Mouse (Mus musculus) WW6 (cell line): ENCODE results near the gene Fan1.

Source experiments
- DNase-seq: peaks from one replicate; pipeline ENCODE4 v3.0.0-alpha.2; 2013; ENCODE audit warnings: low read depth, low spot score

Gene Fan1

GRCm38 (mm10) chr7:64332686-64333085 lies 41.2 kb downstream of the Fan1 start:
- no peak for DNase-seq

- no peak for DNase-seq
Observed at GRCm38 (mm10) chr7:64331309-64331708, 42.6 kb downstream of the Fan1 start.

GRCm38 (mm10) chr7:64327486-64327885 lies 46.4 kb downstream of the Fan1 start:
- DNase-seq, result no peak

- DNase-seq, result peak; percentile 40
Observed at GRCm38 (mm10) chr7:64326892-64327291, 47.0 kb downstream of the Fan1 start.

- DNase-seq, result no peak
Observed at GRCm38 (mm10) chr7:64321658-64322057, 52.2 kb downstream of the Fan1 start.

- no peak for DNase-seq
Observed at GRCm38 (mm10) chr7:64321125-64321524, 52.8 kb downstream of the Fan1 start.

GRCm38 (mm10) chr7:64312811-64313210 lies 61.1 kb downstream of the Fan1 start:
- DNase-seq, result no peak

- DNase-seq, result no peak
Observed at GRCm38 (mm10) chr7:64310756-64311155, 63.1 kb downstream of the Fan1 start.

- DNase-seq, result no peak
Observed at GRCm38 (mm10) chr7:64310241-64310640, 63.7 kb downstream of the Fan1 start.
